Mouse (Mus musculus): ENCODE results near the gene Ankrd33.

- no peak for TF ChIP-seq RAD21 (IDR thresholded peaks at IDR 0.05; ENCODE audit: low read depth, low read length)
- TF ChIP-seq MAX (IDR thresholded peaks at IDR 0.05; ENCODE audit: low read length) = no peak
- no peak for TF ChIP-seq POLR2A (IDR thresholded peaks at IDR 0.05; ENCODE audit: control insufficient read depth in 1 of 2, insufficient read depth in 1 of 2, low read depth in 1 of 2, low read length in 2 of 2, poor library complexity in 1 of 2)
- no peak for TF ChIP-seq NELFE (IDR thresholded peaks at IDR 0.05; ENCODE audit: low read depth, low read length)
- TF ChIP-seq POLR2AphosphoS2 (IDR thresholded peaks at IDR 0.05; ENCODE audit: low read length) = no peak
- TF ChIP-seq MYB (IDR thresholded peaks at IDR 0.05; ENCODE audit: low read depth, low read length) = no peak
- TF ChIP-seq GATA1 (IDR thresholded peaks at IDR 0.05; ENCODE audit: low read depth, low read length) = no peak
- TF ChIP-seq GABPA (IDR thresholded peaks at IDR 0.05; ENCODE audit: low read depth, low read length) = no peak
Observed at GRCm38 (mm10) chr15:101075656-101076055, 39.9 kb upstream of the Ankrd33 start.
